Mouse (Mus musculus) stomach, embryonic 16.5 days (tissue): Measurements from ENCODE around the gene Cnot3. TPM values are rescaled to one million over a fixed set of nuclear protein-coding genes. Genes with fewer than 3 reads are reported as not detected.
"Not testable (repeated sequence)": the region's sequence is repeated elsewhere in the genome, so short reads cannot be mapped to it uniquely, and the experiment has no call there.

Experiments used
- ATAC-seq: fragments of 200-750 bp; cut with Nextera tagmentation; 2 replicates; pipeline ENCODE4 v1.8.0; 2017; ENCODE audit warnings: moderate number of reproducible peaks, moderate TSS enrichment; ENCODE audit not compliant: insufficient read depth, low FRiP score
- H3K27ac ChIP-seq: fragments of 300-500 bp; sonication (generic); 2 replicates; pipeline ENCODE4 v1.5.1; 2014; ENCODE audit warnings: low read length
- H3K27me3 ChIP-seq: fragments of 300-500 bp; sonication (generic); 2 replicates; pipeline ENCODE4 v1.6.1; 2014; ENCODE audit warnings: low read length, control low read depth, mixed read lengths; ENCODE audit not compliant: control insufficient read depth, insufficient read depth
- H3K36me3 ChIP-seq: fragments of 300-500 bp; sonication (generic); 2 replicates; pipeline ENCODE4 v1.6.1; 2014; ENCODE audit warnings: low read length; ENCODE audit not compliant: control insufficient read depth, insufficient read depth
- H3K4me1 ChIP-seq: fragments of 300-500 bp; sonication (generic); 2 replicates; pipeline ENCODE4 v1.6.1; 2014; ENCODE audit warnings: low read length, control low read depth, mixed read lengths; ENCODE audit not compliant: control insufficient read depth, insufficient read depth
- H3K4me2 ChIP-seq: fragments of 300-500 bp; sonication (generic); 2 replicates; pipeline ENCODE4 v1.6.1; 2014; ENCODE audit warnings: low read depth, low read length, mixed read lengths
- H3K4me3 ChIP-seq: fragments of 300-500 bp; sonication (generic); replicated peaks from 2 replicates; pipeline ENCODE4 v1.5.1; 2014; ENCODE audit warnings: mild to moderate bottlenecking, low read length
- H3K9ac ChIP-seq: fragments of 300-500 bp; sonication (generic); 2 replicates; pipeline ENCODE4 v1.6.1; 2014; ENCODE audit warnings: low read length
- H3K9me3 ChIP-seq: fragments of 300-500 bp; sonication (generic); replicated peaks from 2 replicates; pipeline ENCODE4 v1.6.1; 2016; ENCODE audit warnings: low read length, control low read depth; ENCODE audit not compliant: control insufficient read depth
- WGBS: fragments of 180-500 bp; shearing (Covaris S2); extraction: QIAGEN DNeasy Blood & Tissue Kit; methylation state at CpG from one replicate; pipeline ENCODE4 v1.1.7; 2014; 5-methylcytosine and 5-hydroxymethylcytosine counted together
- polyA plus RNA-seq: library from polyadenylated mRNA; unstranded; fragments of >200 nt; fragmentation: Nextera tagmentation; extraction: Ambion mirVana; gene quantifications from 2 replicates; pipeline ENCODE4 v1.2.1, GENCODE M21; 2015

Gene Cnot3
- polyA plus RNA-seq, 1 experiment from 2014 or later, result 43.0 TPM

DNA sequence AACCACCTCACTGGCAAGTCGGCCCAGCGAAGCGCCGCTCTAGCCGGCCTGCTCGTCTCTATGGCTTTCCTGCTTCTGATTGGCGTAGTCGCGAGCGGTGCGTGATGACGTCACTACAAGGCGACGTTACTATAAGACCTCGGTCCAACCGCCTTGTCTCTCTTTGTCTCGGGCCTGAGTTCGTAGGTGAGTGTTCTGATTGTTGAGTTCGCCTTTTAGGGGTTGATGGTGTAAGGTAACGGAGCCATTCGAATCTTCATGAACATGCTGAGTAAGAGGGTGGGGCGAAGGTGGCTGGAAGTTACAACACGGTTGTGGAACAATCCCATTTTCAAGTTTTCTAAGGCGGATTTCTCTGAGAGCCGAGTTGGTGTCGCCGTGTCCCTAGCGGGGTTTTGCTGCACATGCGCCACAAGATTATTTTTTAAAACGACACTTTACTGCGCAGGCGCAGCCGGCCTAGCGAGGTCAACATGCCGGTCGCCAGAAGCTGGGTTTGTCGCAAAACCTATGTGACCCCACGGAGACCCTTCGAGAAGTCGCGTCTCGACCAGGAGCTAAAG, 58.9 kb downstream of the Cnot3 start, which contains the start of gene Rps9:
Gene Rps9 (plus strand): TSS at position 115 of the 563 bp plus-strand sequence.
- Histone ChIP-seq H3K9ac (peak within 1 kb of the TSS; percentile 90), H3K36me3 (peaks cover 12% of the 10 kb centered on the region), H3K4me3 (peak within 1 kb of the TSS; percentile 91), H3K4me1 (peaks cover 9% of the 10 kb centered on the region), H3K27me3 (no peaks in the 10 kb centered on the region), H3K27ac (peak within 1 kb of the TSS; percentile 96), H3K9me3 (no peaks in the 10 kb centered on the region), H3K4me2 (peak within 1 kb of the TSS; percentile 92)
- WGBS, result 2% methylated on average over 42 of the region's 42 CpGs
- peak; percentile 95 for ATAC-seq

DNA sequence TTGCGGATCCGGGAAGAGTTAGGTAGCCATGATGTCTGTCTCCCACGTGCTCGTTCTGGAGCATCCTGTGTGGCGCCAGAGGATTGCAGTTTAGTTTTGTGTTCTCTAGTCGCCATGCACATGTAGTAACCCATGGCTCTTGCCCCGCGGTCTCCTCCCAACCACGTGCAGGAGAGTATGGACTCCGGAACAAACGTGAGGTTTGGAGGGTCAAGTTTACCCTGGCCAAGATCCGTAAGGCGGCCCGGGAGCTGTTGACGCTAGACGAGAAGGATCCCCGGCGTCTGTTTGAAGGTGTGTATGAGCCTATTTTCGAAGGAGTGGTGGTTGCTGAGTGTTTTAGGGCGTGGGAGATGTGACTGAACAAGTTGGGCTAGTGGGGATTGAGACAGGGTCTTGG, 59.4 kb downstream of the Cnot3 start:
- peak overlapping the region; percentile 90 for H3K9ac ChIP-seq
- ATAC-seq, result peak; percentile 3; the same call in 1 of the 2 replicates
- H3K9me3 ChIP-seq, result no peaks in the 10 kb centered on the region
- H3K27ac ChIP-seq, result peak overlapping the region; percentile 96
- peaks cover 9% of the 10 kb centered on the region for H3K4me1 ChIP-seq
- H3K36me3 ChIP-seq, result peaks cover 12% of the 10 kb centered on the region
- H3K4me2 ChIP-seq, result peak overlapping the region; percentile 92
- WGBS, result 0% methylated on average over 20 of the region's 20 CpGs
- peak overlapping the region; percentile 91 for H3K4me3 ChIP-seq
- no peaks in the 10 kb centered on the region for H3K27me3 ChIP-seq

DNA sequence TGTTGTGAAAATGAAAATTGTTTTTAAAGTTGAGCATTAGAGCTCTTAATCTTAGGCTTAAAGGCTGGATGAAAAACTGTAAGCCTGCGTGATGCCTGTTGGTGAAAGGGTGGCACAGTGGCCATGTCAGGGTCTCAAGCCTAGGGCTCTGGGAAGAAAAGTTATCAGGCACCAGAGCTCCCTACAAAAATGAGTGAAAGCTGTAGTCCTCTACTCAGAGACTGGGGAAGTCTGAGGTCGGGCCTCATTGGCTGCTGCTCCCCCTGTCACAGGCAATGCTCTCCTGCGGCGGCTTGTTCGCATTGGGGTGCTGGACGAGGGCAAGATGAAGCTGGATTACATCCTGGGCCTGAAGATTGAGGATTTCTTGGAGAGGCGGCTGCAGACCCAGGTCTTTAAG, 60.4 kb downstream of the Cnot3 start:
- 2% methylated on average over 6 of the region's 7 CpGs for WGBS
- Histone ChIP-seq H3K4me3 (peak overlapping the region; percentile 91), H3K9ac (peak overlapping the region; percentile 90), H3K27ac (peak overlapping the region; percentile 96), H3K4me2 (peak overlapping the region; percentile 92), H3K36me3 (peaks cover 12% of the 10 kb centered on the region; the same call in 1 of the 2 replicates)
- H3K4me1 ChIP-seq, ATAC-seq, H3K9me3 ChIP-seq, H3K27me3 ChIP-seq: not testable (repeated sequence)

DNA sequence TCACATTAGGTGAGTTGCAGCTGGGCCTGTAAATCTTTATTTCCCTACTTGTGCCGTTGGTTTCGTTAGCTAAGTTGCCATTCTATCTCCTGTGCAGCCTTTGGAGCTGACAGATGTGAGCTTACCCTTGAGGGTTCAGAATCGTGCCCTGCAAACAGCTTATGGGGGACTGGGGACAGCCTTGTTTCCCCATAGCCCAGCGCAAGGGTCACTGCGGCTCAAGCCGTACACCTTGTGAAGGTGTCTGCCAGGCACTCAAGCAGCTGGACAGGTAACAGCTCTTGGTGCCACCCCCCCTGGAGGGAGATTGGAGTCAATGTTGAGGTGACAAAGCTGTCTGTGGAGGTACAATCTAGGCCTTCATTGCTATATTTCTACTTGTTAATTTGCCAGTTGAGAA, 60.8 kb downstream of the Cnot3 start:
- 26% methylated on average over 6 of the region's 6 CpGs for WGBS
- peak overlapping the region; percentile 90 for H3K9ac ChIP-seq
- H3K9me3 ChIP-seq, result no peaks in the 10 kb centered on the region
- no peak for ATAC-seq
- H3K27me3 ChIP-seq, result no peaks in the 10 kb centered on the region
- H3K4me3 ChIP-seq, result peak overlapping the region; percentile 91
- peaks cover 11% of the 10 kb centered on the region; the same call in 1 of the 2 replicates for H3K36me3 ChIP-seq
- peak overlapping the region; percentile 92 for H3K4me2 ChIP-seq
- H3K4me1 ChIP-seq, result peaks cover 9% of the 10 kb centered on the region
- peak overlapping the region; percentile 66 for H3K27ac ChIP-seq

DNA sequence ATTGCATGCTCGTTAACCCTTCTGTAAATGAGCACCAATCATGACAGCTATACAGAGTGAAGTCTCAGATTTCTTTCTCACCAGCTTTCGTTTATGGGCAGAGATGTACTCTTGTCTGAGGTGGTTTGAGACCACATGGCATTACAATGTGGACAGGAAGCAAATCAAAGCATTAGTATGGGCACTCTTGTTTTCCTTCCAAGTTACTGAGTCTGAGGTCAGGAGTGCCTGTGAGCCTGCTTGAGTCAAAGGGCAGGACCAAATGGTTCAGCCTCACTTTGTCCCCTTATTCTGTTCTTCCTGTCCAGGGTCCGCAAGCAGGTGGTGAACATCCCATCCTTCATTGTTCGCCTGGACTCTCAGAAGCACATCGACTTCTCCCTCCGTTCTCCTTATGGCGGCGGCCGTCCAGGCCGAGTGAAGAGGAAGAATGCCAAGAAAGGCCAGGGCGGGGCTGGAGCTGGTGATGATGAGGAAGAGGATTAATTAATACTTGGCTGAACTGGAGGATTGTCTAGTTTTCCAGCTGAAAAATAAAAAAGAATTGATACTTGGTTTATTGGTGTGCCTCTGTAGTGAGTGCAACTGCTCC, 61.4 kb downstream of the Cnot3 start:
- WGBS, result 41% methylated on average over 11 of the region's 11 CpGs
- peak overlapping the region; percentile 37 for H3K27ac ChIP-seq

DNA sequence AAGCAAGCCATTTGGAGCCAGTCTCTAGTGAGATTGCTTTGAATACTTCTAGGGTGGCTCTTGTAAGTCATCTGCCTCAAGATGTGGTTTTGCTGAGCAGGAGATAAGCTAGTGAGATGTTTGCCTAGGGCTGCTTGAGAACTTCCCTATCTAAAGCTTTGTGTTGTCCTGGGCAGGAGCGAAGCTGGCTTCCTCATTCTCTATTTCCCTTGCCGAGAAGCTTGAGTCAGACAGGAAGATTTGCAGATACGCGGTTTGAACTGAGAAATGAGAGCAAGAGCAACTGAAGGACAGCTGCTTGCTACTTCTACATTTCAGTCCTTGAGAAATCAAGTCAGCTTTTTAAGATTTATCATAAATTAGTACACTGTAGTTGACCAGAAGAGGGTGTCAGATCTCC, 62.0 kb downstream of the Cnot3 start:
- no peaks in the 10 kb centered on the region for H3K27me3 ChIP-seq
- peaks cover 9% of the 10 kb centered on the region for H3K4me1 ChIP-seq
- H3K9ac ChIP-seq, result peak overlapping the region; percentile 31; the same call in 1 of the 2 replicates
- 56% methylated on average over 4 of the region's 4 CpGs for WGBS
- no peak for ATAC-seq
- H3K27ac ChIP-seq, result peak overlapping the region; percentile 37
- no peaks in the 10 kb centered on the region for H3K9me3 ChIP-seq
- peaks cover 8% of the 10 kb centered on the region; the same call in 1 of the 2 replicates for H3K36me3 ChIP-seq
- H3K4me3 ChIP-seq, result 0 out of 2 replicates have a peak overlapping the region, but pooled peaks have one; percentile 9
- H3K4me2 ChIP-seq, result no peak overlapping the region

More for the DNA sequence above, 61.4 kb downstream of the Cnot3 start:
- H3K4me3 ChIP-seq, result peak overlapping the region; percentile 91
- H3K9ac ChIP-seq, result 0 out of 2 replicates have a peak overlapping the region, but pooled peaks have one; percentile 31
- peak overlapping the region; percentile 92 for H3K4me2 ChIP-seq
- H3K36me3 ChIP-seq, result peaks cover 8% of the 10 kb centered on the region; the same call in 1 of the 2 replicates
- peaks cover 9% of the 10 kb centered on the region for H3K4me1 ChIP-seq
- H3K9me3 ChIP-seq, result no peaks in the 10 kb centered on the region
- no peaks in the 10 kb centered on the region for H3K27me3 ChIP-seq
- no peak for ATAC-seq

DNA sequence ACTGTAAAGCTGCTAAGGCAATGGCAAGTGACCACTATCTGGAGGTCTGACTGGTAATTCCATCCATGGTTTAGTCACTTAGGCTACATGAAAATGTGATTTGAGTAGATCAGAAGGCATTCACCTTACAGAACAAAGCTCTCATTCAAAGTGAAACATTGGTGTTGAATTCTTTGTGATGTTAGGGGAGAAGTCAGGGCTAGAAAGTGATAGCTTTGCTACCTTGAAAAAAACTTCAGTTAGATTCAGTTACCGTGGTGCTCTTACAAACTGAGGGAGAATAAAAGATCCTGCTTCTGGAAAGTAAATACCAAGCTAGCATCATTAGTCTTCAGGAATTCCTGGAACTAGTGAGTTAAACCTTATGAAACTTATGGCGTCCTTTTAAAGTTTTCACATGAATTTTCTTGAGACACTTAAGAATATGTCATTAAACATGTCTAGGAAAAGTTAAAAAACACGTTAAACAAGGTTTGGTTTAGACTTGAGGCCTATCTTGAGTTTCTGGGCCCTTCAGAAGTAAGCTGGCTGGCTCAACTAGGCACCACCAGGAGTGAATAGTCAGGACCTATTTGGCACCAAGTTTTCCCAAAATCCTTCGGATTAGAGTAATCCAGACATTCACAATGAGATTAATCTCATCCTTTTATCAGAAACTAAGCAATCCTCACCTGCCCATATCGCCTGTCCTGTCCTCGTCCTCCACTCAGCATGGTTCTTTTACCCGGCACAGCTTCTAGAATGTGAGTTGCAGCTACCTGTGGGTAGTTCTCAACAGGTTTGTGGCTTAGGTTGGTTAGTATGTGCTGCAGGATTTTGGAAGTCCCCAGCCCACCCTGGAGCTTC, 62.7 kb downstream of the Cnot3 start:
- WGBS, result 41% methylated on average over 7 of the region's 7 CpGs
- H3K27ac ChIP-seq, result no peak overlapping the region

DNA sequence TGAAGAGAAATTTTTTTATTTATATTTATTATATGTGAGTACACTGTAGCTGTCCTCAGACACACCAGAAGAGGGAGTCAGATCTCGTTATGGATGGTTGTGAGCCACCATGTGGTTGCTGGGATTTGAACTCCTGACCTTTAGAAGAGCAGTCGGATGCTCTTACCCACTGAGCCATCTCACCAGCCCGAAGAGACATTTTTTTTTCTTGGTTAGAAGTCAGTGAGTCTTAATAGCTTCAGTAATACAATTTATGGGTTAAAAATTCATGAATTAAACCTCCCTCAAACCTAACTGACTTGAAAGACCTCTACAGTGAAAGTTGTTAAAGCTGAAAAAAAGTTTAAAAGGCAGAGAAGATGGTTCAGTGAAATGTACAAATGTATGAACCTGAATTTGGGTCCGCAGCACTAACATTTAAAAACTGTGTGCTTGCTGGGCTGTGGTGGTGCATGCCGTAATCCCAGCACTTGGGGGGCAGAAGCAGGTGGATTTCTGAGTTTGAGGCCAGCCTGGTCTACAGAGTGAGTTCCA, 63.4 kb downstream of the Cnot3 start:
- H3K4me1 ChIP-seq, H3K27me3 ChIP-seq, H3K4me2 ChIP-seq, H3K9me3 ChIP-seq, H3K9ac ChIP-seq, ATAC-seq, H3K4me3 ChIP-seq, H3K27ac ChIP-seq, H3K36me3 ChIP-seq: not testable (repeated sequence)
- 33% methylated on average over 5 of the region's 5 CpGs for WGBS

More for the DNA sequence above, 62.7 kb downstream of the Cnot3 start:
- no peaks in the 10 kb centered on the region for H3K9me3 ChIP-seq
- no peak overlapping the region for H3K4me2 ChIP-seq
- H3K27me3 ChIP-seq, result no peaks in the 10 kb centered on the region
- peaks cover 9% of the 10 kb centered on the region for H3K4me1 ChIP-seq
- no peak overlapping the region for H3K4me3 ChIP-seq
- ATAC-seq, result no peak
- H3K36me3 ChIP-seq, result peaks cover 8% of the 10 kb centered on the region; the same call in 1 of the 2 replicates
- H3K9ac ChIP-seq, result no peak overlapping the region
